Mouse (Mus musculus): ENCODE data around the gene S100a6.

DNA sequence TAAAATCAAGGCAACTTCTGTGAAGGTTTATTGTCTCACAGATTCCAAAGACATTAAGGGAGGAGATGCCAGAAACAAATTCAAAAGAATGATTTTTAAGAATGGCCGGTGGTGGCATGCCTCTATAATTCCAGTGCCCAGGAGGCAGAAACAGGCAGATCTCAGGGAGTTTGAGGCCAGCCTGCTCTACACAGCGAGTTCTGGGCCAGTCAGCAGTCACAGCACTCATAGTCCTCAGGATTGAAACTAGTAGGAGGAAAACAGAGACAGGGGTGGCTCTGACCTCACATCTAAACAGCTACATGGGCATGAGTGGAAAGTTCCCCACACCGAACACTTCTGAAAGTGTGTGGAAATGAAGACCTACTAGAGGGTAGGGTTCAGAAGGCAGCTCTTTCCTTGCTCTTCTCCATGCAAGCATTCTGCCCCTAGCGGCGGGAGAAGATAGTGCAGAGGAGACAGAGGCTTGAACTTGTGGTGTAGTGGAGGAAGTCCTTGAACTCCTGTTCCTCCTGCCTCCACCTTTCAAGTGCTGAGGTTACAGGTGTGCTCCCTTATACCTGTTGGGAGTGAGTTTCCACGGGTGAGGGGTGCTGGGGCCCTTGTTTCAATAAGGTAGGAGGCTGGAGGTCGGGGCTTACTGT is 27.0 kb downstream of the S100a6 start:
- TF ChIP-seq GATA1 (IDR thresholded peaks at IDR 0.05; ENCODE audit: borderline replicate concordance, low read length) (no peak), FLI1 (IDR thresholded peaks at IDR 0.05; ENCODE audit: low read length) (no peak)

All from megakaryocyte, embryonic 14.5 days (primary cell).